Mouse (Mus musculus): ENCODE measurements around the gene Sorl1. TPM values are rescaled to one million over a fixed set of nuclear protein-coding genes. Genes with fewer than 3 reads are reported as not detected.

Gene Sorl1
- polyA plus RNA-seq, 1 experiment from 2014 or later: 2.8 TPM

- Histone ChIP-seq H3K9ac (ENCODE audit: low read depth, low read length) (no peak overlapping the region), H3K36me3 (ENCODE audit: control insufficient read depth, insufficient read depth) (peaks cover 13% of the 10 kb centered on the region; the same call in 1 of the 2 replicates), H3K4me3 (ENCODE audit: low read depth, low read length) (no peak overlapping the region), H3K4me2 (replicated peaks; ENCODE audit: low read depth) (no peak overlapping the region), H3K4me1 (replicated peaks; ENCODE audit: control insufficient read depth, insufficient read depth, low read length) (no peaks in the 10 kb centered on the region), H3K9me3 (ENCODE audit: control insufficient read depth) (no peaks in the 10 kb centered on the region), H3K27me3 (replicated peaks; ENCODE audit: control insufficient read depth, insufficient read depth, low read length) (no peaks in the 10 kb centered on the region), H3K27ac (ENCODE audit: low read depth, low read length) (no peak overlapping the region)
- 53% methylated on average over 12 of the region's 12 CpGs for WGBS
- TF ChIP-seq CTCF (IDR thresholded peaks at IDR 0.05; ENCODE audit: low read depth): no peak
- ATAC-seq: no peak
These were observed 88.8 kb downstream of the Sorl1 start for GRCm38 (mm10) chr9:42035213-42035765.

GRCm38 (mm10) chr9:42034116-42034520, 90.0 kb downstream of the Sorl1 start:
- Histone ChIP-seq H3K4me2 (replicated peaks; ENCODE audit: low read depth) (no peak overlapping the region), H3K4me1 (replicated peaks; ENCODE audit: control insufficient read depth, insufficient read depth, low read length) (no peaks in the 10 kb centered on the region), H3K36me3 (ENCODE audit: control insufficient read depth, insufficient read depth) (peaks cover 13% of the 10 kb centered on the region; the same call in 1 of the 2 replicates), H3K27ac (ENCODE audit: low read depth, low read length) (no peak overlapping the region), H3K9ac (ENCODE audit: low read depth, low read length) (no peak overlapping the region), H3K4me3 (ENCODE audit: low read depth, low read length) (no peak overlapping the region), H3K27me3 (replicated peaks; ENCODE audit: control insufficient read depth, insufficient read depth, low read length) (no peaks in the 10 kb centered on the region), H3K9me3 (ENCODE audit: control insufficient read depth) (no peaks in the 10 kb centered on the region)
- 62% methylated on average over 9 of the region's 9 CpGs for WGBS
- no peak for TF ChIP-seq CTCF (IDR thresholded peaks at IDR 0.05; ENCODE audit: low read depth)
- ATAC-seq: no peak

GRCm38 (mm10) chr9:42033291-42034115, 90.6 kb downstream of the Sorl1 start:
- H3K9ac ChIP-seq (ENCODE audit: low read depth, low read length): no peak overlapping the region
- no peaks in the 10 kb centered on the region for H3K4me1 ChIP-seq (replicated peaks; ENCODE audit: control insufficient read depth, insufficient read depth, low read length)
- no peak overlapping the region for H3K27ac ChIP-seq (ENCODE audit: low read depth, low read length)
- 79% methylated on average over 19 of the region's 19 CpGs for WGBS
- peaks cover 13% of the 10 kb centered on the region; the same call in 1 of the 2 replicates for H3K36me3 ChIP-seq (ENCODE audit: control insufficient read depth, insufficient read depth)
- ATAC-seq: no peak
- no peak overlapping the region for H3K4me2 ChIP-seq (replicated peaks; ENCODE audit: low read depth)
- no peak overlapping the region for H3K4me3 ChIP-seq (ENCODE audit: low read depth, low read length)
- H3K27me3 ChIP-seq (replicated peaks; ENCODE audit: control insufficient read depth, insufficient read depth, low read length): no peaks in the 10 kb centered on the region
- TF ChIP-seq CTCF (IDR thresholded peaks at IDR 0.05; ENCODE audit: low read depth): no peak
- H3K9me3 ChIP-seq (ENCODE audit: control insufficient read depth): no peaks in the 10 kb centered on the region

- Histone ChIP-seq H3K9me3 (ENCODE audit: control insufficient read depth) (no peaks in the 10 kb centered on the region), H3K4me2 (replicated peaks; ENCODE audit: low read depth) (no peak overlapping the region), H3K27me3 (replicated peaks; ENCODE audit: control insufficient read depth, insufficient read depth, low read length) (no peaks in the 10 kb centered on the region), H3K4me3 (ENCODE audit: low read depth, low read length) (no peak overlapping the region), H3K36me3 (ENCODE audit: control insufficient read depth, insufficient read depth) (peaks cover 13% of the 10 kb centered on the region; the same call in 1 of the 2 replicates), H3K27ac (ENCODE audit: low read depth, low read length) (no peak overlapping the region), H3K9ac (ENCODE audit: low read depth, low read length) (no peak overlapping the region), H3K4me1 (replicated peaks; ENCODE audit: control insufficient read depth, insufficient read depth, low read length) (no peaks in the 10 kb centered on the region)
- no peak for TF ChIP-seq CTCF (IDR thresholded peaks at IDR 0.05; ENCODE audit: low read depth)
- WGBS: 67% methylated on average over 9 of the region's 9 CpGs
- no peak for ATAC-seq
These were observed 91.7 kb downstream of the Sorl1 start for GRCm38 (mm10) chr9:42032419-42032818.

GRCm38 (mm10) chr9:42028807-42029206, 95.3 kb downstream of the Sorl1 start:
- Histone ChIP-seq H3K27me3 (replicated peaks; ENCODE audit: control insufficient read depth, insufficient read depth, low read length) (no peaks in the 10 kb centered on the region), H3K27ac (ENCODE audit: low read depth, low read length) (no peak overlapping the region), H3K9ac (ENCODE audit: low read depth, low read length) (no peak overlapping the region), H3K9me3 (ENCODE audit: control insufficient read depth) (no peaks in the 10 kb centered on the region), H3K4me2 (replicated peaks; ENCODE audit: low read depth) (no peak overlapping the region), H3K36me3 (ENCODE audit: control insufficient read depth, insufficient read depth) (peaks cover 19% of the 10 kb centered on the region; the same call in 1 of the 2 replicates), H3K4me3 (ENCODE audit: low read depth, low read length) (no peak overlapping the region), H3K4me1 (replicated peaks; ENCODE audit: control insufficient read depth, insufficient read depth, low read length) (no peaks in the 10 kb centered on the region)
- no peak for TF ChIP-seq CTCF (IDR thresholded peaks at IDR 0.05; ENCODE audit: low read depth)
- no peak for ATAC-seq
- 65% methylated on average over 4 of the region's 4 CpGs for WGBS

GRCm38 (mm10) chr9:42024257-42024656, 99.8 kb downstream of the Sorl1 start:
- no peaks in the 10 kb centered on the region for H3K4me1 ChIP-seq (replicated peaks; ENCODE audit: control insufficient read depth, insufficient read depth, low read length)
- peaks cover 11% of the 10 kb centered on the region; the same call in 1 of the 2 replicates for H3K36me3 ChIP-seq (ENCODE audit: control insufficient read depth, insufficient read depth)
- no peak for TF ChIP-seq CTCF (IDR thresholded peaks at IDR 0.05; ENCODE audit: low read depth)
- H3K4me2 ChIP-seq (replicated peaks; ENCODE audit: low read depth): no peak overlapping the region
- no peak overlapping the region for H3K4me3 ChIP-seq (ENCODE audit: low read depth, low read length)
- WGBS: 79% methylated on average over 9 of the region's 9 CpGs
- no peak overlapping the region for H3K9ac ChIP-seq (ENCODE audit: low read depth, low read length)
- no peaks in the 10 kb centered on the region for H3K27me3 ChIP-seq (replicated peaks; ENCODE audit: control insufficient read depth, insufficient read depth, low read length)
- no peak for ATAC-seq
- no peak overlapping the region for H3K27ac ChIP-seq (ENCODE audit: low read depth, low read length)
- H3K9me3 ChIP-seq (ENCODE audit: control insufficient read depth): no peaks in the 10 kb centered on the region

Measured in intestine, postnatal 0 days (tissue).